Mouse (Mus musculus): ENCODE measurements around the gene Rbak. TPM values are rescaled to one million over a fixed set of nuclear protein-coding genes. Genes with fewer than 3 reads are reported as not detected.
"Not testable (repeated sequence)": the region's sequence is repeated elsewhere in the genome, so short reads cannot be mapped to it uniquely, and the experiment has no call there.

The Rbak gene
- polyA plus RNA-seq, 1 experiment from 2014 or later: 1.3 TPM

DNA sequence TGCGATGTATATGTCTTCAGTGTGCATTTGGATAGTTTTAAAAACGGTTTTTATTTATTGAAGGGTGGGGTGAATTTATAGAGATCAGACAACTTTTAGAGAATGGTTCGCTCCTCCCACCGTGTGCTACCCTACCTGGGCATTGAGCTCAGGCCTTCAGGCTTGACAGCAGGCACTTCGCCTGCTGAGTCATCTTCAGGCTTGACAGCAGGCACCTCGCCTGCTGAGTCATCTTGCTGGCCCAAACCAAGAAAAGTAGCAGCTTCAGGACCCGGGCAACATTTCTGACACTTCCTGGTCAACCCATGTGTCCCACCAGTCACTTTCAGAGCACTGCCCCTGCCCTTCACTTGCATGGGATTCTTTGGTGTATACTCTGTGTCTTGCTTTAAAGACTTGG is 45.5 kb downstream of the Rbak start:
- Histone ChIP-seq H3K4me2 (no peak overlapping the region), H3K9me3 (replicated peaks) (no peaks in the 10 kb centered on the region), H3K27me3 (0 out of 2 replicates have a peak, but pooled peaks cover 3% of the 10 kb centered on the region), H3K4me1 (replicated peaks) (peaks cover 11% of the 10 kb centered on the region), H3K9ac (no peak overlapping the region), H3K4me3 (replicated peaks) (no peak overlapping the region), H3K27ac (replicated peaks) (no peak overlapping the region), H3K36me3 (replicated peaks) (no peaks in the 10 kb centered on the region)
- no peak for ATAC-seq (ENCODE audit: insufficient read depth)
- WGBS (ENCODE audit: insufficient replicate concordance): 60% methylated on average over 7 of the region's 7 CpGs

DNA sequence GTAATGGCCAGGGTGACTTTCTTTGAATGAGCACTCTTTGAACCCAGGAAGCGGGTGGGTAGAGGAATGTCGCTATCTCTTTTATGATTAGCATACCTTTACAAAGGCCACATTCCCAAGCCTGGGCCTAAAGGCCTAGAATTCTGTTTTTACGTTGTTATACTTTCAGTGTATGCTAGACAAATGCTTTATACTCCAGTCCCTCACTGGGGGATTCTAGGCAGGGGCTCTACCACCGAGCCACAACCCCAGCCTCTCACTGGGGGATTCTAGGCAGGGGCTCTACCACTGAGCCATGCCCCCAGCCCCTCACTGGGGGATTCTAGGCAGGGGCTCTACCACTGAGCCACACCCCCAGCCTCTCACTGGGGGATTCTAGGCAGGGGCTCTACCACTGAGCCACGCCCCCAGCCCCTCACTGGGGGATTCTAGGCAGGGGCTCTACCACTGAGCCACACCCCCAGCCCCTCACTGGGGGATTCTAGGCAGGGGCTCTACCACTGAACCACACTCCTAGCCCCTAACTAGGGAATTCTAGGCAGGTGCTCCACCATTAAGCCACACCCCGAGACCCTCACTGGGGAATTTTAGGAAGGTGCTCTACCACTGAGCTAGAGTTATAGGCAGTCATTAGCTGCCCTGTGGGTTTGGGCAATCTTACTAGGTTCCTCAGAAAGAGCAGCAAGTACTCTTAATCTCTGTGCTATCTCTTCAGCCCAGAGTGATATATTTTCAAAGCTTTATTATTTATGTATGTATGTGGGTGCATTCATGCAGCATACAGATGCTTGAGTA is 46.2 kb downstream of the Rbak start:
- peaks cover 11% of the 10 kb centered on the region for H3K4me1 ChIP-seq (replicated peaks)
- H3K9ac ChIP-seq; H3K4me2 ChIP-seq; ATAC-seq (ENCODE audit: insufficient read depth); H3K4me3 ChIP-seq (replicated peaks); H3K9me3 ChIP-seq (replicated peaks); H3K36me3 ChIP-seq (replicated peaks); H3K27ac ChIP-seq (replicated peaks); H3K27me3 ChIP-seq: not testable (repeated sequence)
- 56% methylated on average over 5 of the region's 6 CpGs for WGBS (ENCODE audit: insufficient replicate concordance)

DNA sequence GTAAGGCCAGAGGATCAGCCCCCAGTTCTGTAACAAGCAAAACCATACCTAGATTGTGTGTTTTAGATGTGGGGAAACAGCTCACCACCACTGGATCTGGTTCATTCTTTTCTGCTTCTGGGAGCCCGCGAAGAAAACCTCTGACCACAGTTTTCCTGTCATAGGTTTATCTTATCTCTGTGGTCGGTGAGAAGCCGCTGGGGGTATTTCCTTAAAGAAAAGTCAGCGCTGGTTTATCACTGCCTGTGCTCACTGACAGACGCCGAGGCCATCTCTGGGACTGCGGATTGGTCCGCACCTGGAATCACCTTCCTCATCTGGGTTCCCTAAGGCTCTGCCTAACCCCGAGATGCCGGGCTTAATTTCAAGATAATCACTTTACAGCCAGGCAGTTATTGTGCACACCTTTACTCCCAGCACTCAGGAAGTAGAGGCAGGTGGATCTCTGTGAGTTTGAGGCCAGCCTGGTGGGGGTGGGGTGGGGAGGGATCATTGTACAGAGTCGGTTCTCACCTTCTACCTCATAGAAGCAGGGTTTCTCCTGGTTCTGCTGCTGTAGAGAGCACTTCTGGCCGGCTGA is 47.5 kb downstream of the Rbak start:
- no peak overlapping the region for H3K27ac ChIP-seq (replicated peaks)
- H3K4me3 ChIP-seq (replicated peaks): no peak overlapping the region
- H3K4me1 ChIP-seq (replicated peaks): peaks cover 11% of the 10 kb centered on the region
- H3K9me3 ChIP-seq (replicated peaks): no peaks in the 10 kb centered on the region
- H3K27me3 ChIP-seq: peaks cover 14% of the 10 kb centered on the region; the same call in 1 of the 2 replicates
- H3K9ac ChIP-seq: no peak overlapping the region
- no peak overlapping the region for H3K4me2 ChIP-seq
- no peaks in the 10 kb centered on the region for H3K36me3 ChIP-seq (replicated peaks)
- WGBS (ENCODE audit: insufficient replicate concordance): 13% methylated on average over 13 of the region's 13 CpGs
- no peak for ATAC-seq (ENCODE audit: insufficient read depth)

DNA sequence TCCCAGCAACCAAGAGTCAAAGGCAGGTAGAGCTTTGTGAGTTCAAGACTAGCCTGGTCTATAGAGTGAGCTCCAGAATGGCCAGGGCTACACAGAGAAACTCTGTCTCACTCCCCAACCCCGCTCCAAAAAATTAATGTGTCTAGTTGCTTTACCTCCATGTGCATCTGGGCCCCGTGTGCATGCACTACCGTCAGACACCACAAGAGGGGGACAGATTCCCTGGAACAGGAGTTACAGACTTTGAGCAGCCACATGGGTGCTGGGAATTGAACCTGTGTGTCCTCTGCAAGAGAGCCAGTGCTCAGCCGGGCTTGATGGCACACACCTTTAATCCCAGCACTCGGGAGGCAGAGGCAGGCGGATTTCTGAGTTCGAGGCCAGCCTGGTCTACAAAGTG is 50.2 kb downstream of the Rbak start:
- Histone ChIP-seq H3K4me1 (replicated peaks) (peaks cover 8% of the 10 kb centered on the region), H3K27ac (replicated peaks) (no peak overlapping the region), H3K4me2 (no peak overlapping the region), H3K9ac (no peak overlapping the region), H3K27me3 (peaks cover 23% of the 10 kb centered on the region; the same call in 1 of the 2 replicates), H3K9me3 (replicated peaks) (no peaks in the 10 kb centered on the region), H3K36me3 (replicated peaks) (no peaks in the 10 kb centered on the region), H3K4me3 (replicated peaks) (no peak overlapping the region)
- WGBS (ENCODE audit: insufficient replicate concordance): 69% methylated on average over 7 of the region's 7 CpGs
- no peak for ATAC-seq (ENCODE audit: insufficient read depth)

DNA sequence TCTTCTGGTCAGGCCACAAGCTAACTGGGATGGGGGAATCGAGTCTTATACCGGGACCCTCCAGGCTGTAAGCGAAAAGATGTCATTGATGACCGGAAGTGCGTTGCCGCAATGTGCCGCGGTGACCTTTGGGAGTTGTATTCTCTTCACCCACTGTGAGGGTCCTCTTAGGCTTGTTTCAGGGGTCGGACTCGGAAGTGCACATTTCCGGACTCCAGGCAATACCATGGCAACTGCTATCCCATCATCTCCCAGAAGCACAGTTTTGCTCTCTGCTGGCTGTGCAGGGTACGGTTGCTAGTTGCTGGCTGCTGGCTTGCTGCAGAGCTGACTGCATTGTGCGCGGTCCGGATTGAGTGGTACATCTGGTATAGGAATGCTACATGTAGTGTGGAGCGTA is 51.5 kb downstream of the Rbak start:
- peaks cover 33% of the 10 kb centered on the region; the same call in 1 of the 2 replicates for H3K27me3 ChIP-seq
- no peak for ATAC-seq (ENCODE audit: insufficient read depth)
- 79% methylated on average over 16 of the region's 16 CpGs for WGBS (ENCODE audit: insufficient replicate concordance)

DNA sequence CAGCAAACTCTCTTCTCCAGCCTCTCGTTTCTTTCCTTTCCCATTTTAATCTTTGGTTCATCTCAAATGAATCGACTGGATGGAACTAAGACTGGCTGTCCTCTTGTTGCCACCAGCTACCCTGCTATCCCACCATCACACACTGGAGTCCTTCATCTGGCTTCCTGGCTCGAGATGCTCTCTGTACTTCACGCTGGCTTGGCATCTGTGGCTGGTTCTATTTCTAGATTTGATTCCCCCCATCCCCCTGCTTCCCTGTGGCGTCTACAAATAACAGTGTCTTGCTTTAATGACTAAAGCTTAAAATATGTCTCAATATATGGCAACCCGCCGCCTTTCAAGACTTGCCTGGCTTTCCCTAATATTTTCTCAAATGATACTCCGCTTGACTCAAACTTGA is 52.7 kb downstream of the Rbak start:
- H3K27ac ChIP-seq (replicated peaks): no peak overlapping the region
- H3K9me3 ChIP-seq (replicated peaks): no peaks in the 10 kb centered on the region
- no peak overlapping the region for H3K4me3 ChIP-seq (replicated peaks)
- no peak overlapping the region for H3K4me2 ChIP-seq
- no peaks in the 10 kb centered on the region; the same call in 1 of the 2 replicates for H3K4me1 ChIP-seq (replicated peaks)
- WGBS (ENCODE audit: insufficient replicate concordance): 58% methylated on average over 8 of the region's 8 CpGs
- H3K36me3 ChIP-seq (replicated peaks): no peaks in the 10 kb centered on the region
- no peak for ATAC-seq (ENCODE audit: insufficient read depth)
- no peak overlapping the region for H3K9ac ChIP-seq
- peaks cover 29% of the 10 kb centered on the region; the same call in 1 of the 2 replicates for H3K27me3 ChIP-seq

More for the DNA sequence above, 51.5 kb downstream of the Rbak start:
- Histone ChIP-seq H3K9me3 (replicated peaks) (no peaks in the 10 kb centered on the region), H3K4me1 (replicated peaks) (no peaks in the 10 kb centered on the region; the same call in 1 of the 2 replicates), H3K4me3 (replicated peaks) (no peak overlapping the region), H3K4me2 (no peak overlapping the region), H3K27ac (replicated peaks) (no peak overlapping the region), H3K9ac (no peak overlapping the region), H3K36me3 (replicated peaks) (no peaks in the 10 kb centered on the region)

DNA sequence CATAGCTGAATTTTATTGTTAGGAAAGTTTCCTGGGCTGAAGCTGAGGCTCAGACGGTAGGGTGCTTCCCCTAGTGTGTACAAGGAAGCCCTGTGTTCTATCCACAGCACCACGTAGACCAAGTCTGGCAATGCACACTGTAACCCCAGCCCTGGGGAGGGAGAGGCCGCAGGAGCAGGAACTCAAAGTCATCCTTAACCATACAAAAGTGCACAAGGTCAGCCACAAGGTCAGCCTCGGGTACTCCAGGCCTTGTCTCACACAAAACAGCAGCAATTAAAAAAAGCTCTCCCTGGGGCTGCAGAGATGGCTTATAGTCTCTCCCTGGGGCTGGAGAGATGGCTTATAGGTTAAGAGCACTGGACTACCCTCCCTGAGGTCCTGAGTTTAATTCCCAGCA is 53.7 kb downstream of the Rbak start:
- ATAC-seq (ENCODE audit: insufficient read depth): no peak
- Histone ChIP-seq H3K4me3 (replicated peaks) (no peak overlapping the region), H3K4me2 (no peak overlapping the region), H3K27me3 (peaks cover 36% of the 10 kb centered on the region), H3K27ac (replicated peaks) (no peak overlapping the region), H3K4me1 (replicated peaks) (no peaks in the 10 kb centered on the region), H3K9me3 (replicated peaks) (no peaks in the 10 kb centered on the region), H3K36me3 (replicated peaks) (no peaks in the 10 kb centered on the region), H3K9ac (no peak overlapping the region)
- 57% methylated on average over 4 of the region's 4 CpGs for WGBS (ENCODE audit: insufficient replicate concordance)

DNA sequence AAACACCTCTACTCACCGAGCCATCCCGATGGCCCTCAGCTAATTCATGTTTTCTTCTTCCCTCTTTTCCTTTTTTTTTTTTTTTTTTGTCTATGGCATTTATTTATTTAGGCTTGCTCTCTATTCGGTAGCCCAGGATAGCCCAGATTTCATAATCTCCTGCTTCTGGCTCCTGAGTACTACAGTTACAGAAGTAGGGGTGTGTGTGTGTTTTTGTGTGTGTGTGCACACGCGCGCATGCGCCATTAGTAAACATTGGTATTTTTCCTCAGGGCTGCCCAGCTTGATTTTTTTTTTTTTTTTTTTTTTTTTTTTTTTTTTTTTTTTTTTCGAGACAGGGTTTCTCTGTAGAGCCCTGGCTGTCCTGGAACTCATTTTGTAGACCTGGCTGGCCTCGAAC is 54.5 kb downstream of the Rbak start:
- Histone ChIP-seq H3K36me3 (replicated peaks) (no peaks in the 10 kb centered on the region), H3K27me3 (peaks cover 36% of the 10 kb centered on the region), H3K27ac (replicated peaks) (no peak overlapping the region), H3K9me3 (replicated peaks) (no peaks in the 10 kb centered on the region), H3K4me1 (replicated peaks) (no peaks in the 10 kb centered on the region), H3K9ac (no peak overlapping the region), H3K4me3 (replicated peaks) (no peak overlapping the region), H3K4me2 (no peak overlapping the region)
- WGBS (ENCODE audit: insufficient replicate concordance): 76% methylated on average over 9 of the region's 9 CpGs
- ATAC-seq (ENCODE audit: insufficient read depth): no peak

DNA sequence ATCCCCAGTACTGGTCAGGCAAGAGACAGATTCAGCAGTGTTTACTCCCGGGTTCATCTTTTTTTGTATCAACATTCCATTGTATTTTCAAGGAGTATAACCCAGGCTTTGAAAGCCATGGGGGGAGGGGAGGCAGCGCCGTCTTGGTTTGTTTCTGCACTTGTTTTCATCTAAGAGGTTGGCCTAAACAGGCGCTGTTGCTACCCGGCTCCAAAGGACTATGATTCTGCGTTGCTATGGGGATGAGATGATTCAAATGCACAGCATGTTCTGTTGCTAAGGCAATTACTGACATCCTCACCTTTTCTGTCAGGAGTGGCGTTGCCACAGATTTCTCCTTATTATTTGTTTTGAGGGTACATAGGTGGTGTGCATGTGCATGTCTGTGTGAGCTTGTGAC is 55.0 kb downstream of the Rbak start:
- ATAC-seq (ENCODE audit: insufficient read depth): no peak
- no peak overlapping the region for H3K27ac ChIP-seq (replicated peaks)
- no peaks in the 10 kb centered on the region for H3K9me3 ChIP-seq (replicated peaks)
- WGBS (ENCODE audit: insufficient replicate concordance): 62% methylated on average over 7 of the region's 7 CpGs
- no peak overlapping the region for H3K4me2 ChIP-seq
- H3K4me1 ChIP-seq (replicated peaks): no peaks in the 10 kb centered on the region
- H3K27me3 ChIP-seq: peaks cover 36% of the 10 kb centered on the region
- H3K9ac ChIP-seq: no peak overlapping the region
- H3K4me3 ChIP-seq (replicated peaks): no peak overlapping the region
- no peaks in the 10 kb centered on the region for H3K36me3 ChIP-seq (replicated peaks)

DNA sequence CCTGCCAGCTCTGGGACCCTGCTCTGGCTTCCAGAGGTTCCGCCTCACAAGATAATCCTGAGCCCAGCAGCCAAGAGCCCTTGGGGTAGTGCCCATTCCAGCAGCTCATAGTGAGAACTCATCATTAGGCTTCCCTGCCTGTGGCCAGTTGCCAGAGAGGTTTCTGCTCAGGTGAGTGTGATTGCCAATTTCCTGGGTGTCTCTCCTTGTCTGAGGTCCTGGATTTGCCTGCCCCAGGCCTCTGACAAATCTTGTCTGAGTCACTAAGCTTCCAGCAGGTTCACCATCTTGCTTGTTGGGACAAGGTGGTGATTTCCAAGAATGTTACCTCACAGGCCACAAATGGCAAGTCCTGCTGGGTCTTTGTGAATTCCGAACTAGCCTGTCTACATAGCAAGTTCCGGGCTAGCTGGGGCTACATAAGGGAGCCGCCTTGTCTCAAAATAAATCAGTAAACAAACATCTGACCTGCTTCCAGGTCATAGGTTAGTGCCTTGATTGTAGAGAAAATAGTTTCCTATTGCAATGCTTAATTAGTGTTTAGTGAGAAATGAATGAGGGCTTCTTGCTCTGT is 55.7 kb downstream of the Rbak start:
- whole genome bisulfite sequencing (ENCODE audit: insufficient replicate concordance): 75% methylated on average over 4 of the region's 4 CpGs
- no peak overlapping the region for H3K4me2 ChIP-seq
- H3K36me3 ChIP-seq (replicated peaks): no peaks in the 10 kb centered on the region
- no peak overlapping the region for H3K27ac ChIP-seq (replicated peaks)
- ATAC-seq (ENCODE audit: insufficient read depth): no peak
- no peaks in the 10 kb centered on the region for H3K4me1 ChIP-seq (replicated peaks)
- no peak overlapping the region for H3K9ac ChIP-seq
- H3K4me3 ChIP-seq (replicated peaks): no peak overlapping the region
- H3K9me3 ChIP-seq (replicated peaks): no peaks in the 10 kb centered on the region
- peaks cover 36% of the 10 kb centered on the region for H3K27me3 ChIP-seq

DNA sequence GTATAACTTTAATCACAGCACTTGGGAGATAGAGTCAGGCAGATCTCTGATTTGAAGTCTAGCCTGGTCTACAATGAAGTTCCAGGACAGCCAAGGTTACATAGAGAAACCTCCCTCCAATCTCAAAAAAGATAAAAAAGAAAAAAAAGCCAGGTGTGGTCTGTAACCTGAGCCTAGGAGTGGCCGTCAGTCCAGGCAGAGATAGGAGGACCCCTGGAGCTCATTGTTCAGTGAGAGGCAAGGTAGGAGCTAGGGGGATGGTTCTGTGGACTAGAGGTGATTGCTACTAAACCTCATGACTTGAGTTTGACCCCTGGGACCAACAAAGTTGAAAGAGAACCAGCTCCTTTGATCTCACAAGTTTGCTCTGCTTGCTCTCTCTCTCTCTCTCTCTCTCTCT is 57.9 kb downstream of the Rbak start:
- Histone ChIP-seq H3K9ac (no peak overlapping the region), H3K4me1 (replicated peaks) (no peaks in the 10 kb centered on the region), H3K27me3 (peaks cover 22% of the 10 kb centered on the region), H3K4me2 (no peak overlapping the region), H3K4me3 (replicated peaks) (no peak overlapping the region), H3K36me3 (replicated peaks) (no peaks in the 10 kb centered on the region), H3K9me3 (replicated peaks) (0 out of 2 replicates have a peak, but pooled peaks cover under 1% of the 10 kb centered on the region), H3K27ac (replicated peaks) (no peak overlapping the region)
- 38% methylated on average over 1 of the region's 1 CpGs for WGBS (ENCODE audit: insufficient replicate concordance)
- ATAC-seq (ENCODE audit: insufficient read depth): no peak
